Mouse (Mus musculus) fat pad, adult 2 months (tissue): Measurements from ENCODE around the gene Lrrfip1.

Experiments used
- DNase-seq: peaks from one replicate; pipeline ENCODE4 v3.0.0-alpha.2; 2011; ENCODE audit warnings: low read depth, low spot score; ENCODE audit errors: extremely low read depth

Gene Lrrfip1

DNA sequence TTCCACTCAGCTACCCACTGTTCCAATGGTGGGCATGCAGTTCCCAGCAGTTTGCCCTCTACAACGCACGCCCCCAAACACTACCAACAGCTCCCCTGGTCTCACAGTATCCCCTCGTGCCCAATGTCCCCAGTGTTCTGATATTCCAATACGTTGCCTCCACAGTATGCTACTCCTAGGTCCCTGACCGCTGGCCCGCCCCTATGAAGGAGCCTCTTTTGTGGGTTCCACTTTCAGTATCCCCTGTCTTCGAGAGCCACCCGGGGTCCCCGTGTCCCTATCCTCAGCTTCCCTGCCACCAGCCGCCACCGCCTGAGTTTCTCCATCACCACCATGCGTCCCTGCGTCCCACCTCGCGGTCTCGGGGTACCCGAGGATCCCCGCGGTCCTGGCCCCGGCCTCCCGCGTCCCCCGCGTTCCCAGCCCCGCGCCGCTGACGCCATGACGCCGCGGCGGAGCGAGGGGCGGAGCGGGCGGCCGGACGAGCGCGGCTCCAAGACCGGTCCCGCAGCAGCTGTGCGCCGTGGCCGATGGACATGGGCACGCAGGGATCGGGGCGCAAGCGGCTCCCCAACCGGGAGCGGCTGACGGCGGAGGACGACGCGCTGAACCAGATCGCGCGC lies at the start of gene Lrrfip1:
Gene Lrrfip1, plus strand, starts transcription at position 470 of the 623 bp plus-strand sequence.
- DNase-seq, result no peak

DNA sequence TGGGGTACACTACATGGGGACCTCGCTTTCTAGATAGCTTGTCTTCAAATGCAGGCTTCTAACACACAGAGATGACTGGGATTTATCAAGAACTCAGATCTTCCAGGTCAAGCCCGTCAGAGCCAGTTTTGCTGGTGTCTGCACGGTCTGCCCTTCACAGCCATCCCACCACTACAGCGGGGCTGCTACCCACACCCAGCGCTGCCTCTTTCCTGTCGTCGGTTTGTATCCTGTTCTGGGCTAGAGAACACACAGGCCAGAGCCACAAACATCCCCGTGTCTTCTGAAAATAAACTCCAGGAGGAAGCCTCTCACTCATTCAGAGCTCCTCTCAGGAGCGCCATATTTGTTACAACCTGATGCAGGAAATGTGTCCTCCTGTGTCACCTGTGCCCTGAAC lies 49.2 kb upstream of the Lrrfip1 start:
- DNase-seq, result no peak

DNA sequence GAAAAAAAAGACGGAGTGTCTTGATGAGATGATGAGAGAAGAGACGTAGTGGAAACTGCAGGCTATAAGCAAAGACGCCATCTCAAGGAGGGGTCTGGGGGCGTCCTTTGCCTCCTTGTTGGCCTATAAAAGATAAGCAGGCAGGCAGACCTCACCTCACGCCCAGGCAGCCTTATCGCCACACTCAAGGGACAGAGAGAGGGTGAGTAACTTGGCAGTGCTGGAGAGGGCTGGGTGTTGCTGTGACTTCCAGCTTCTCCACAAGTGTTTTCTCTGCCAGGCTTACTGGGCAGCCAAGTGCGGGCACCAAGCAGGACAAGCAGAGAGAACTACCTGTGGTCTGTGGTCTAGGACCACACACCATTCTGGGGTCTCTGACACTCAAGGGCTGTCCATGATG lies 46.9 kb upstream of the Lrrfip1 start:
- DNase-seq, result no peak

DNA sequence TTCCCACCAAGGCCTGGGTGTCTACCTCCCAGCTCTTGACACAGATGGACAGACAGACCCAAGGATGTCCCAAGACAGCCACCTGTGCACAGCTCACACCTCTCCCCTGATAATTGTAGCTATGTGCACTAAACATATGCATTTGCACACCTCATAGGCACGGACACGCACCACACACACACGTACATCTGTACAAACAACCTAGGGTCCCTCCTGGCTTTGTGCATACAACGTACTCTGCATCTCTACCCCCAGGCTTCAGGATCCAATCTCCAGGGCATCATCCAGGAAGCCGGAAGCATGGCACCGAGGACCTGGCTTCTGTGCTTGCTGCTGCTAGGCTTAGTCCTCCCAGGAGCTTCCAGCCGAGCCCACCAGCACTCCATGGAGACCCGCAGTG lies 45.7 kb upstream of the Lrrfip1 start, which contains the start of gene Prlh:
Gene Prlh, plus strand, starts transcription at position 301 of the 400 bp plus-strand sequence.
- DNase-seq, result no peak

DNA sequence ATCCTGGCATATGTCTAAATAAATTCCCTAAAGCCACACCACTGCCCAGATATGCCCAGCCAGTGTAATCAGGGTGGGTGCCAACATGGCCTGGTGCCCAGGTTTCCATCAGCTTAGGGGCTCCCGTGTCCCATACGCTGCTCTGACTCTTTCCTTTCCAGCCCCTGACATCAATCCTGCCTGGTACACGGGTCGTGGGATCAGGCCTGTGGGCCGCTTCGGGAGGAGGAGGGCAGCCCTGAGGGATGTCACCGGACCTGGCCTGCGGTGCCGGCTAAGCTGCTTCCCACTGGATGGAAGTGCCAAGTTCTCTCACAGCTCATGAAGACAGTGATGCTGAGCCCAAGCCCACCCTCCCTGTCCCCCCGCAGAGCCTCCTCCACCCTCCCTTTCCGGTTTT lies 44.8 kb upstream of the Lrrfip1 start:
- no peak for DNase-seq

DNA sequence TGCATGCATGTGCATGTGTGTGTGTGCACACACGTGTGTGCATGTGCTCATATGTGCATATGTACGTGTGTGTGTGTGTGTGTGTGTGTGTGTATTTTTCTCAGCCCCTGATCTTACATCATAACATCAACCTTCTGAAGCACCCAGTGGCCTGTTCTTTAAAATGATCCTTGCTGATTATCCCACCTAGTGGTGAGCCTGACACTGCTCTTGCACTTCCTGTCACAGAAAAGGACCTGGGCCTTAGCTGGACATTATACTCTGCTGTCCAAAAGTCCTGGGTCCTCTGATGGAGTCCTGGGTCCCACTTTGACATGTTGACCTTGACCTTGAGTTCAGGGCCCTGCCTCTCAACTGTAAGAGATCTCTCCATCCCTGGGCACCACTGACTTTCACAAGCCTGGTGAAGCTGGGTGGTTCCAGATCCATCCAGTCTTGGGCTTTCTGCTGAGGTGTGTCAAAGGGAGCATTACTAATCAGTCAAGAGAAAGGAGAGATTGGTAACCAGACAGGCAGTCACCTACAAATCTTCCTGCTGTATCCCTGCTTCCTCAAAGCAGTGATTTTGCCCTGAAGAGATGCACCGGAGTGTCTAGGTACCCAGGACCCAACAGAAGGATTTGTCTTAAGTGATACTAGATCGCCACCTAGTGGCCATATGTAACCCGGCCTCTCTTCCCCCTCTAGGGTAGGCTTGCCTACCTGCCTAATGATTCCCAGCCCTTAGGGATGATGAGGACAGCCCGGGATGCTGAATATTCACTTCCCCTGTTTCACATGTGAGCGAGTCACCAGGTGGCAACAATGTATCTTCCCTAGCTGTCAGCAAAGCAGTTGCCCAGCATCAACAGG lies 42.1 kb upstream of the Lrrfip1 start:
- no peak for DNase-seq

DNA sequence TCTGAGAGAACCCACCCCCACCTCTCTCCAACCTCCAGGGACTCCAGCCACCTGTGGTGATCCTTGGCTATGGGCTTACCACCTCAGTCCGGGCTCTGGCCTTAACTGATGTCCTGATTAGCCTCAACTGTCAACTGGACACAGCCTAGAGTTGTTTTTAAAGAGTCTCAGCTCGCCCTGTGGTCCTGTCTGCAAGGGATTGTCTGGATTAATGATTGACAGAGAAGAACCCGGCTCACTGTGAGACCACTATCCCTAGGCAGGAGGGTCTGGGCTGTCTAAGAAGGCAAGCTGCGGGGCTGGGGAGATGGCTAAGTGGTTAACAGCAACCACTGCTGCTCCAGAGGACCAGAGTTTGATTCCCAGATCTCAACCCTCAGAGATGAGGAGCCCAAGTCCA lies 36.0 kb upstream of the Lrrfip1 start:
- DNase-seq, result no peak

DNA sequence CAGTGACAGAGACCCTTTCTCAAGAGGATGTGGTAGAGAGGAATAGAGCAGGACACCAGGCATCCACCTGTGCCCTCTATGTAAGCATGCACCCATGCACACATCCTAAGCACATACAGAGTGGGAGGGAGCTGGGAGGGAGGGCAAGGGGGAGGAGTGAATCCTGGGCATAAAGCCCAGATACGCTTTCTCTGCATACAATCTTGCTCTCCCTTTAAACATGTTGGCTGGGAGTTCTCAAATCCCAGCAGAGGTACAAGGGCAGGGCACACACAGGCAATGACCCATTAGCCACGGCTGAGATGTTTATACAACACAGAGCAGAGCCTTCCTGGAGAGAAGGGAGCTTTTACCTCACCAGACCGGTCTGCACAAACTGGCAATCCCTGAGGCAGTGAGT lies 35.5 kb upstream of the Lrrfip1 start:
- no peak for DNase-seq

DNA sequence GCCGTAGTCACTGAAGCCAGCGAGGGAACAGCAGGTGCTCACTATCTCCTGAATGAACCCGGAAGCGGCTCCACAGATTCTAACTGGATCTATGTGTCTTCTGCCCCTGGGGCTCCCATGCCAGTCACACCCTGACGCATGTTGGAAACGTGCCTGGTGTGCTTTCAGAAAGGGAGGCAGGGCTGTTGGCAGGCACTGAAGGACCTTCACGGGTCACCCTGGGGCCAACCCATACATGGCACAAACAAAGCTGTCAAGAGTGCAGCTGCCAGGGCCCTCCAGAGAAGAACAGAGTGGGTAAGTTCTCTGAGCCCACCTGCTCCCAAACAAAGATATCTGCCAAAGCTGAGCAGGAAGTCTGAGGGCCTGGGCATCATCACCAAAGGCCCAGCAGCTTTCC lies 31.0 kb upstream of the Lrrfip1 start:
- DNase-seq, result peak; percentile 18

DNA sequence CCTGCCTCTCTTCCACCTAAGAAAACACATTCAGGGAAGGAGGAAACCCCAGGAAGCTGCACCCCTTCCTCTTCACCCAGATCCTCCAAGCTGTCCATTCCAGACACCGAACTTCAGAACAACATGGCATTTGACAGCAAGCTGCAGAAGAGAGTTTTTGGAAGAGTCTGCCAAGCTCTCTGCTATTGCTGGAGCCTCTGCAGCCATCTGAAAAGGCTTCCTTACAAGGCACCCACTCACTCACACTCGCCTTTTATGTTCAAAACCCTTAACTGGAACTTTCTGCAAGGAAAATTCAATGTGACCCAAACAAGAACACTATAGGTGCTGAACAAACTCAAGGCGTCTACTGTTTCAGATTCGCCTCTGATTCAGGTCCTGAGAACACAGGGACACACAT lies 29.9 kb upstream of the Lrrfip1 start:
- no peak for DNase-seq

DNA sequence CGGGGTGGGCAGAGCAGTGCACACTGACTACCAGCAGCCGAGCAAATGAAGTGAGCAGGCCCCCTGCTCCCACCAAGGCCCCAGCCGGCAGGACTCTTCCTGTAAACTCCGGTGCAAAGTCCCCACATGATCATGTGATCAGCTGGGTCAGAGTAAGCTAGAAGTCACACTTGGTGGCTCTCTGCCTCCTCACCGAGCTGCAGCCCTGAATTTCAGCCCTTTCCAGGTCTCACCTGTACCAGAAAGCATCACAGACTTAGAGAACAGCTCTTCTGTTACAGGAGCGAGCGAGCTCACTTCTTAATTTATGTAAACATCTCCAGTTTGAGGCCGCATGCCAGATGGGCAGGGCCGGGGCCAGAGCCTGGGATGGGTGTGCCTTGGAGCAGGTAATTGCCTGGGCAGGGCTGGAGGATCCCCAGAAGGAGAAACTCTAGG lies 29.2 kb upstream of the Lrrfip1 start, which contains the start of gene Rab17:
Gene Rab17, minus strand, starts transcription at position 315 of the 438 bp plus-strand sequence.
- no peak for DNase-seq

DNA sequence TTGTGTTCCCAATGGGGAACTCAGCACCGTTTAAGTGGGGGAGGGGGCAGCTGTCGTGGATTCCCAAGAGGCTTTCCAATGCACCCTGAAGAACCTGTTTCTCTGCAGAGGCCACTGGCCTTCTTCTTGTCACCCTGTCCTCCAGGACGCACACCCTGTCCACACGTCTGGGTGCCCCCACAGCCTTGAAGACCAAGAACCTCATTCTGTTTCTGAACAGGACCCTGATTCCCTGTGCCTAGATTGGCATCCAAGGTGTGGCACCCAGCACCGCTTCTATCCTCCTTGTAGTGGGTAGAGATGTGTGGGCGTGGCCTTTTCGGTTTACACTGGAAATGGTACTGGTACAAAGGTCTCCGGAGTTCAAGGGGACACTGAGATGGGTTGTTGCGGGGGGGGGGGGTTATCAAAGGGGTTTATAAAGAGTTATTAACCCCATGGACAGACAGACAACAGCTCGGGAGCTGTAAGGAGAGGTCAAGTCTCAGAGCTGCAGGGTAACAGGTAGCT lies 28.6 kb upstream of the Lrrfip1 start:
- DNase-seq, result no peak

DNA sequence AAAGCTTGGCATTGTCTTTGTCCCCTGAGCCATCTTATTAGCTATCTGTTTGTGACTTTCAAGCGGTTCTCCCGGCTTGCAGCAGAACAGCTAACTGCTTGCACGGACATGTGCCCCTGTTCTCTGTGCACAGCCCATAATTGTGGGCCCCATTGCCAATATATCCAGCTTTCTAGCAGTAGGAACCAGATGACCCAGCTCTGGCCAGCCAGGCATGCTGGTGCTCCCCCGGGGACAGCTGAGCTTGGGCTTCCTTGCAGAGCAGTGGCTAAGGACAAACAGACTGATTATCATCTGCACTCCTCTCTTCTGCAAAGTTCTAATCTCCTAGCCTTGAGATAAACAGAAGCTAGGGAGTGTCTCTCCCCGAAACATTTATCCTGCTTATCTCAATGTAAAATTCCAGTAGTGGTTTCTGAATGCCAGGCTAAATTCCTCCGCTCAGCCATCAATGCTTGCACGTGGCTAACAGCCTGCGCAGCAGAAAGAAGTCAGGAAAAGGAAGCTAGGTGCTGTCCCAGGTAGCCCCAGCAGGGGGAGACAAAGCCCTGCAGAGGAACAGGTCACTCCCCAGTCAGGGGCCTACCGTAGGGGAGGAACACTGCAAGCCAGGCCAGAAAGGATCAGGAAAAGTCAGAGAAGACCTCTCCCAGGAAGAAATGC lies 25.5 kb upstream of the Lrrfip1 start:
- DNase-seq, result no peak

DNA sequence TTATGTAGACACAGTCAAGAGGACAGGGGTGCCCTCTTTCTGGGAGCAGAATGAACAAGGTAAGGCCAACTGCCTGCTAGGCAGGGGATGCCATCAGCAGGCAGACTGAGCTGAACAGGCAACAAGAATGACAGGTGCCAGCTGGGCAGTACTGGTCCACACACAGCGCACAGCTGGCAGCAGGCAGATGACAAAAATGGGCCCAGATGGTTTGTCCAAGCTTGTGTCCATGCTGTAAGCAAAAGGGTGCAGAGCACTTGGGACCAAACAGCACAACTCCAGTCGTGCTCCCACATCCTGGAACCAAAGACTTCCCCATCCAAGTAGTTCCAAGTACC lies 25.0 kb upstream of the Lrrfip1 start:
- no peak for DNase-seq

DNA sequence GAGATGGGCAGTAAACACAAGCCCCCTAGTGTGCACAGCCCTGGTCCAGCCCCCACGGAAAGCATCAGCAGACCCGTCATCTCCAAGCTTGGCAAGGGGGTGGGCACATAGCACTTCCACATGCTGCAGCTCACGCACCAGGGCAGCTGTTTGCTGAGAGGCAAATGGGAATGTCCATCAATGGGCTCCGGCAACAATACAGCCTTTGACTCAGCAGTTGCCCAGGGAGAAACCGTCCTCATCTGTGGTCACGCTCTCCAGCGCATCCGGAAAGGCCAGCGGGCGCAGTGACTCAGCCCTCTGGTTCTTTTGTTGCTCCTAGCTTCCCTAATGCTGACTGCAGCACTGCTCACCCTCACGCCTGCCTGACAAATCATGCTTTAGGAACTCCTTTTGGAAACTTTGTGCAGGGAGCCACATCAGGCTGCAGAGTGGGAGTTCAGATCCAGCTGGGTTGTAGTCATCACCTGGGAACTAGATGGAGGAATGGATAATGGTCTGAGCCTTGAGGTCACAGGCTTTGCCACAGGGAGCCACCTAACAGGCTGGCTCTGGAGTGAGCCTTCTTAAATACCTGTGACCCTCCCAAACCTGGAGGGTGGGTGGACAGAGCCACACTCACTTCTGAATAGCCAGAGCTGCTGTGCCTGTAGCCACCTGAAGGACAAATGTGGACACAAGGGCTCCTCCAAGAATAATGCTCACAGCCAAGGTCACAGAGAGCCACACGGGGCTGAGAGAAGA lies 23.5 kb upstream of the Lrrfip1 start:
- no peak for DNase-seq

DNA sequence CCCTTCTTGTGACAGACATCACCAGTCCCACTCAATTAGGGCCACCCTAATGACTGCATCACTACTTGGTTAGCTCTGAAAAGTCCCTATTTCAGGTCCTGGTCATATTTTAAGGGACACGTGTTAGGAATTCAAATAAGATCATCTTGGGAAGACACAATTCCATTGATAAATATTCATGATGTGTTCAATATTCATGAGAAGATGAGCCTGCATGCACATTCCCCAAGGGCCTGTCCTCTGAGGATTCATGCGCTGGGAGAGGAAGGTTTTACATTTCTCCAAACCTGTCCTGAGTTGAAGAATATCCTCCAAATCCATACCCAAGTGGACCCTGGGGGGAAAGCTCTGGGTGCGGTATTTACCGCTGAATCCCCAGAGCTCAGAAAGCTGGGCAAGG lies 22.6 kb upstream of the Lrrfip1 start:
- no peak for DNase-seq

DNA sequence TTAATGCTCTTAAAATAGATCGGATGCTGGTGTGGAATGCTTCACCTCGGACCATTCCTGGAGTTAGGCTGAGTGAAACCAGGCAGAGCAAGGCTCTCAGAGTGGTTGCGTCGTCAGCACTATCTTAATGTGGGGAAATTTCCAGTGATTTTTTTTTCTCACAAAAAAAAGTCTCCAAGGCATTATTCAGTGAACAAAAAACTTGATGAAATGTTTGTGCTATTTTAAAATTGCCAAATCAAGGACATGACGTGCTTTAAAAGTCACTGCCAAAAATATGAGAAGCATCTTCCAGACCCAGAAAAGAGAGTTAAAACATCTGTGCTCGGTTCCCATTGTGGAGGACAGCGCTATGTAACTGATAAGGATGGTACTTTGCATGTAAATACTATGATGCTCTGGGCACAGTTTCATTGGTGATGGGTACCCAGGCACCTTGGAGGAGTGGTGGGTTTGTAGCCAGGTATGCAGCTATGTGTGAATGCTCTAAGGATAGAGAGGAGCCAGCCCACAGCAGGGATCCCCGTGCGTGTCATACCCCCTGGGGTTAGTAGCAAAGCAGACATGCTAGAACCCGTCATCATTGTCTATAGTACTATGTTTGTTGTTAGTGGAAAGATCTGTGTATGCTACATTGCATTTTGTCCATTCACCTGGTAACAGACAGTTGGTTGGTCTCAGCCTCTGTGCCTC lies 17.8 kb upstream of the Lrrfip1 start:
- no peak for DNase-seq

DNA sequence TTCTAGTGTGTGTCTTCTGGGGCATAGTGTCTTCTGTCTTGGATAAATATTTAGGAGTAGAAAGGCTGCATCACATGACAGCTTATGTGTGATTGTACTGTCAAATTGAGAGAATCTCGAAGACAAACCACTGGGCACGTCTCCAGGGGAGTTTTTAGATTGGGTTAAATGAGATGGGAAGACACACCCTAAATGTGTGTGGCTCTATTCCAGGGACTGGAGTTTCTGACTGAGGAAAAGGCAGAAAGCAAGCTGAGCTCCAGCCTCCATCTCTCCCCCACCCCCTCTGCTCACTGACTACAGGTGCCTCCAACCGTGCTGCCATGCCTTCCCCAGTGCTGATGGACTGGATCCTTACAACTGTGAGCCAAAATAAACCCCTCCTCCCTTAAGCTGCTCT lies 17.2 kb upstream of the Lrrfip1 start:
- no peak for DNase-seq

DNA sequence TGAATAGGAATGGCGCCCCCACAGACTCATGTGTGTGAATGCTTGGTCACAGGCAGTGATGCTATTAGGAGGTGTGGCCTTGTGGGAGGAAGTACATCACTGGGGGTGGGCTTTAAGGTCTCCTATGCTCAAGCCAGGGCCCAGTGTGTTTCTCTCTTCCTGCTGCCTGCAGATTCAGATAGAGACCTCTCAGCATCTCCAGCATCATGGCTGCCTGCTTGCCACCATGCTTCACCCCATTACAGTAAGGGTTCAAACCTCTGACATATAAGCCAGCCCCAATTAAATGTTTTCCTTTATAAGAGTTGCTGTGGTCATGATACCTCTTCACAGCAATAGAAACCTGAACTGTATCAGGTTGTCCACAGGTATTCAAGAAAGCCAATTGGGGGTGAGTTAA lies 2.6 kb upstream of the Lrrfip1 start:
- DNase-seq, result no peak

DNA sequence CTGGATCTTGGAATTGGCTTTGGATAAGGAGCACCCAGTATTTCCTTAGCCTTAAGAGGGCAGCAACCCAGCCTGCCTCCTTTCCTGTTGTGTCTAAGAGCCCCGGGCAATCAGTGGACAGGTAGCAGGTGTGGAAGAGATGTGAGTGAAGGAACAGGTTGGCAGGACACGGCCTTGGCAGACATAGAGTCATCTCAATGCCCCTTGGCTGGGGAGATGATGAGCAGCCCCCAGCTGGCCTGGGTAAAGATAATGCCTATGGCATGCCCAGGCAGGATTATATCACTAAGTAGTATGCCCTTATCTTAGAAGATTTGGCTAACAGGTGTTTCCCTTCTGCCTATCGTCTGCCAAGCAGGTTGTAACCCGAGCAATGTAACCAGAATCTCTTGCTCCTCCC lies 1.4 kb upstream of the Lrrfip1 start:
- no peak for DNase-seq

DNA sequence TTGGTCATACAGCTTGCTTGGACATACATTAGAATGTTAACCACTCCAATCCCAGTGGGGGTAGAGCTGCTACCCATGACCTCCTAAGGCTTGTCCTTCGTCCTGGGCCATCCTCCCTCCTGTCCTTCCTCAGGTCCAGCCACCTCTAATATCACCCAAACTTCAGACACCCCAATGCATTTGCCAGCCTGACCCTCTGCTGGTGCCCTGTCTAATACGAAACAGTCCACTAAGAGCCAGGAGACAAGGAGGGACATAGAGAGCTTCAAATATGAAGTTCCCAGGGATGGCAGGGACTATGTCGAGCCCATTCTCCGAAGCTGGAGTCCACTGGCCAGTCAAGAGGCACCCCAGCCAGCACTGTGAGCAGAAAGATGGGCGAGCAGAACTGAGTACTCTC lies 896 bp upstream of the Lrrfip1 start:
- no peak for DNase-seq
